Mouse (Mus musculus): ENCODE data around the gene Cryba2.

GRCm38 (mm10) chr1:74854306-74855056 is 38.5 kb downstream of the Cryba2 start, which contains the start of gene Cdk5r2:
- no peak for TF ChIP-seq CTCF (IDR thresholded peaks at IDR 0.05; ENCODE audit: insufficient read depth, low read depth, low read length)
- TF ChIP-seq POLR2A (IDR thresholded peaks at IDR 0.05; ENCODE audit: insufficient read depth, low read depth, low read length): peak; percentile 97

All from olfactory bulb, adult 2 months (tissue).